Mouse (Mus musculus) kidney, embryonic 16.5 days (tissue): Measurements from ENCODE around the gene Cct8l1. TPM values are rescaled to one million over a fixed set of nuclear protein-coding genes. Genes with fewer than 3 reads are reported as not detected.

Experiments used
- polyA plus RNA-seq: library from polyadenylated mRNA; unstranded; fragments of >200 nt; fragmentation: Nextera tagmentation; extraction: Ambion mirVana; gene quantifications from 2 replicates; pipeline ENCODE4 v1.2.1, GENCODE M21; 2015

Cct8l1 gene
- polyA plus RNA-seq, 1 experiment from 2014 or later: not detected

Other genes starting within 250 kb of the Cct8l1 start
- gene Kmt2c, start 17.3 kb upstream of the Cct8l1 start, polyA plus RNA-seq: 10.0 and 13.0 TPM in 2 replicates
- gene Xrcc2, start 189.8 kb downstream of the Cct8l1 start, polyA plus RNA-seq: 7.9 and 11.0 TPM in 2 replicates
- 4.9 and 6.2 TPM in 2 replicates for gene Actr3b, start 243.9 kb downstream of the Cct8l1 start, polyA plus RNA-seq